Mouse (Mus musculus) mouse trophoblast stem cell (cell line): ENCODE measurements around the gene Ksr2.

Experiments
- in situ Hi-C, 2 experiments: fragments of 300-500 bp; cut with MseI, MboI; formaldehyde crosslinking; loops; 2 replicates in 1 of 2; 3 replicates in 1 of 2; pipeline ENCODE4 v1.15.1; 2025

The Ksr2 gene

GRCm38 (mm10) chr5:117481162-117481561, 67.4 kb downstream of the Ksr2 start:
- in situ Hi-C loops: no loop called here

GRCm38 (mm10) chr5:117481586-117481985, 67.8 kb downstream of the Ksr2 start:
- in situ Hi-C loops: no loop called here

GRCm38 (mm10) chr5:117482013-117482412, 68.2 kb downstream of the Ksr2 start:
- in situ Hi-C loops: no loop called here

GRCm38 (mm10) chr5:117485411-117485810, 71.6 kb downstream of the Ksr2 start:
- in situ Hi-C loops: no loop called here

GRCm38 (mm10) chr5:117486092-117486491, 72.3 kb downstream of the Ksr2 start:
- in situ Hi-C loops: no loop called here

- in situ Hi-C loops: no loop called here
Measured at GRCm38 (mm10) chr5:117488155-117488554, 74.4 kb downstream of the Ksr2 start.

- in situ Hi-C loops: no loop called here
Measured at GRCm38 (mm10) chr5:117488670-117489325, 75.0 kb downstream of the Ksr2 start.

- in situ Hi-C loops: loop anchor here in 1 of 2 experiments (10.0 kb wide), 1 partner anchor 188 kb away; no protein-coding TSS in a partner anchor
Measured at GRCm38 (mm10) chr5:117492933-117493863, 79.4 kb downstream of the Ksr2 start.

- in situ Hi-C loops: loop anchor here in 1 of 2 experiments (10.0 kb wide), 1 partner anchor 189 kb away; no protein-coding TSS in a partner anchor
Measured at GRCm38 (mm10) chr5:117493947-117494346, 80.1 kb downstream of the Ksr2 start.

GRCm38 (mm10) chr5:117497084-117497483, 83.3 kb downstream of the Ksr2 start:
- in situ Hi-C loops: loop anchor here in 1 of 2 experiments (10.0 kb wide), 1 partner anchor 192 kb away; no protein-coding TSS in a partner anchor

- in situ Hi-C loops: loop anchor here in 1 of 2 experiments (10.0 kb wide), 2 partner anchors 332 to 432 kb away; no protein-coding TSS in a partner anchor
Measured at GRCm38 (mm10) chr5:117502611-117503010, 88.8 kb downstream of the Ksr2 start.

GRCm38 (mm10) chr5:117504431-117504830, 90.6 kb downstream of the Ksr2 start:
- in situ Hi-C loops: loop anchor here in 1 of 2 experiments (10.0 kb wide), 2 partner anchors 330 to 430 kb away; no protein-coding TSS in a partner anchor

- in situ Hi-C loops: loop anchor here in 1 of 2 experiments (10.0 kb wide), 2 partner anchors 330 to 430 kb away; no protein-coding TSS in a partner anchor
Measured at GRCm38 (mm10) chr5:117505204-117505603, 91.4 kb downstream of the Ksr2 start.

- in situ Hi-C loops: loop anchor here in 1 of 2 experiments (10.0 kb wide), 2 partner anchors 329 to 429 kb away; no protein-coding TSS in a partner anchor
Measured at GRCm38 (mm10) chr5:117505769-117506168, 92.0 kb downstream of the Ksr2 start.

- in situ Hi-C loops: loop anchor here in 1 of 2 experiments (10.0 kb wide), 2 partner anchors 328 to 428 kb away; no protein-coding TSS in a partner anchor
Measured at GRCm38 (mm10) chr5:117506406-117506805, 92.6 kb downstream of the Ksr2 start.

- in situ Hi-C loops: loop anchor here (10.0 kb wide), 2 partner anchors 325 to 425 kb away; no protein-coding TSS in a partner anchor
Measured at GRCm38 (mm10) chr5:117509511-117510375, 95.9 kb downstream of the Ksr2 start.

GRCm38 (mm10) chr5:117510864-117511263, 97.1 kb downstream of the Ksr2 start:
- in situ Hi-C loops: loop anchor here in 1 of 2 experiments (10.0 kb wide), 1 partner anchor 324 kb away; no protein-coding TSS in a partner anchor

- in situ Hi-C loops: loop anchor here in 1 of 2 experiments (5.0 to 10.0 kb wide), 2 partner anchors 319 to 417 kb away; no protein-coding TSS in a partner anchor
Measured at GRCm38 (mm10) chr5:117515396-117515795, 101.6 kb downstream of the Ksr2 start.

GRCm38 (mm10) chr5:117515861-117516260, 102.1 kb downstream of the Ksr2 start:
- in situ Hi-C loops: loop anchor here in 1 of 2 experiments (5.0 to 10.0 kb wide), 2 partner anchors 319 to 416 kb away; no protein-coding TSS in a partner anchor

GRCm38 (mm10) chr5:117516597-117516996, 102.8 kb downstream of the Ksr2 start:
- in situ Hi-C loops: loop anchor here in 1 of 2 experiments (5.0 to 10.0 kb wide), 2 partner anchors 318 to 416 kb away; no protein-coding TSS in a partner anchor
